In genomic region chr6:82042296-82043125, GRCm38 (mm10) we compare ENCODE assay signal across 8 mouse cellular contexts. TPM values are rescaled to one million over a fixed set of nuclear protein-coding genes. Genes with fewer than 3 reads are reported as not detected.
DNase-seq lines count a peak whose midpoint lies in the region; ATAC-seq and TF ChIP-seq lines count a peak whose summit lies in the region.

No protein-coding gene starts in this region.

- H3K36me3 ChIP-seq in erythroblast, embryonic 14.5 days (ENCODE audit: control insufficient read depth) = no peaks in the 10 kb centered on the region; the same call in 1 of the 2 replicates
- no peaks in the 10 kb centered on the region for H3K36me3 ChIP-seq in forebrain, embryonic 13.5 days (ENCODE audit: poor library complexity, severe bottlenecking)
- no peaks in the 10 kb centered on the region for H3K36me3 ChIP-seq in intestine, postnatal 0 days (ENCODE audit: control insufficient read depth, insufficient read depth)

- no peaks in the 10 kb centered on the region for H3K4me1 ChIP-seq in erythroblast, embryonic 14.5 days (ENCODE audit: control insufficient read depth)
- H3K4me1 ChIP-seq in forebrain, embryonic 13.5 days = peaks cover 16% of the 10 kb centered on the region
- 0 out of 2 replicates have a peak, but pooled peaks cover 7% of the 10 kb centered on the region for H3K4me1 ChIP-seq in intestine, postnatal 0 days (replicated peaks; ENCODE audit: control insufficient read depth, insufficient read depth, low read length)
- H3K4me1 ChIP-seq in lung, adult 2 months (ENCODE audit: control insufficient read depth, insufficient read depth, low read length) = 0 out of 2 replicates have a peak, but pooled peaks cover 4% of the 10 kb centered on the region

- H3K9ac ChIP-seq in forebrain, embryonic 13.5 days = peak overlapping the region; percentile 56
- peak overlapping the region; percentile 73 for H3K9ac ChIP-seq in intestine, postnatal 0 days (ENCODE audit: low read depth, low read length)

- no peak for ATAC-seq in erythroblast, adult 5-6 weeks (replicated peaks; ENCODE audit: low FRiP score, poor library complexity, severe bottlenecking)
- peak; percentile 50 for ATAC-seq in forebrain, embryonic 13.5 days
- peak; percentile 39 for ATAC-seq in intestine, postnatal 0 days
- ATAC-seq in monocyte, adult 5-6 weeks (replicated peaks; ENCODE audit: insufficient number of reproducible peaks, low FRiP score, low TSS enrichment, poor library complexity, severe bottlenecking) = no peak

- H3K4me3 ChIP-seq in erythroblast, embryonic 14.5 days (replicated peaks) = peak overlapping the region; percentile 51
- peak overlapping the region; percentile 55 for H3K4me3 ChIP-seq in forebrain, embryonic 13.5 days
- peak overlapping the region; percentile 65 for H3K4me3 ChIP-seq in intestine, postnatal 0 days (ENCODE audit: low read depth, low read length)
- peak overlapping the region; percentile 70 for H3K4me3 ChIP-seq in lung, adult 2 months (replicated peaks; ENCODE audit: extremely low read depth, low read depth, low read length)

- DNase-seq in NIH3T3 (ENCODE audit: low read depth) = peak; percentile 40
- DNase-seq in lung, adult 2 months = peak; percentile 47
- peak; percentile 56 for DNase-seq in retina, postnatal 1 day

- WGBS in forebrain, embryonic 13.5 days = under 1% methylated on average over 35 of the region's 35 CpGs
- under 1% methylated on average over 35 of the region's 35 CpGs for WGBS in intestine, postnatal 0 days
- under 1% methylated on average over 35 of the region's 35 CpGs for WGBS in lung, adult 2 months

- peaks cover 28% of the 10 kb centered on the region for H3K27me3 ChIP-seq in erythroblast, embryonic 14.5 days (ENCODE audit: control insufficient read depth)
- peaks cover 46% of the 10 kb centered on the region for H3K27me3 ChIP-seq in forebrain, embryonic 13.5 days
- no peaks in the 10 kb centered on the region for H3K27me3 ChIP-seq in intestine, postnatal 0 days (replicated peaks; ENCODE audit: control insufficient read depth, insufficient read depth, low read length)

- TF ChIP-seq CTCF in intestine, postnatal 0 days (IDR thresholded peaks at IDR 0.05; ENCODE audit: low read depth) = peak; percentile 67
- no peak for TF ChIP-seq CTCF in lung, adult 2 months (IDR thresholded peaks at IDR 0.05; ENCODE audit: insufficient read depth, low read length)

- TF ChIP-seq POLR2A in lung, adult 2 months (IDR thresholded peaks at IDR 0.05; ENCODE audit: borderline replicate concordance, extremely low read depth, low read depth, low read length) = no peak

- H3K4me2 ChIP-seq in forebrain, embryonic 13.5 days = peak overlapping the region; percentile 100
- H3K4me2 ChIP-seq in intestine, postnatal 0 days (replicated peaks; ENCODE audit: low read depth) = peak overlapping the region; percentile 94

- H3K27ac ChIP-seq in forebrain, embryonic 13.5 days = no peak overlapping the region
- H3K27ac ChIP-seq in intestine, postnatal 0 days (ENCODE audit: low read depth, low read length) = peak overlapping the region; percentile 65

- no peaks in the 10 kb centered on the region for H3K9me3 ChIP-seq in erythroblast, embryonic 14.5 days (ENCODE audit: control insufficient read depth, low read length)
- H3K9me3 ChIP-seq in forebrain, embryonic 13.5 days (replicated peaks) = no peaks in the 10 kb centered on the region
- no peaks in the 10 kb centered on the region for H3K9me3 ChIP-seq in intestine, postnatal 0 days (ENCODE audit: control insufficient read depth)

RNA-seq across cellular contexts. Expression of gene Eva1a, which starts 1.7 kb away (rescaled TPM):
- polyA plus RNA-seq in erythroblast, embryonic 14.5 days (2012) = 0.05 and 0.20 TPM in 2 replicates
- not detected in 2 replicates for total RNA-seq in erythroblast, adult 5-6 weeks (2015; ENCODE audit: low replicate concordance)
- not detected in 2 replicates for total RNA-seq in erythroblast, adult 5-6 weeks (2017; ENCODE audit: low replicate concordance)
- polyA plus RNA-seq in forebrain, embryonic 13.5 days (2015; fragmentation: Nextera tagmentation; extraction: Ambion mirVana) = 1.2 and 1.9 TPM in 2 replicates
- 18.7 and 20.8 TPM in 2 replicates for polyA plus RNA-seq in intestine, postnatal 0 days (2015; fragmentation: Nextera tagmentation; extraction: Ambion mirVana)
- 8.6 and 15.3 TPM in 2 replicates for polyA plus RNA-seq in lung, adult 2 months (2012; rRNA removed)
- total RNA-seq in monocyte, adult 5-6 weeks (2017) = not detected in 3 replicates

Comparison
In these comparisons a context has a peak if more than half of its experiments do, and no peak if none do; other contexts are left out.
1. ATAC-seq: peak in forebrain, embryonic 13.5 days (single experiment) and intestine, postnatal 0 days (single experiment); none in erythroblast, adult 5-6 weeks (single experiment) and monocyte, adult 5-6 weeks (single experiment).
2. Peak in every context shown above with its lines, with median percentiles within 50 percentile points of each other: H3K4me3 ChIP-seq and DNase-seq.